Mouse (Mus musculus) heart, adult 8-10 months (tissue): Measurements from ENCODE around the gene Hmgn1. TPM values are rescaled to one million over a fixed set of nuclear protein-coding genes. Genes with fewer than 3 reads are reported as not detected.
"Not testable (repeated sequence)": the region's sequence is repeated elsewhere in the genome, so short reads cannot be mapped to it uniquely, and the experiment has no call there.

Experiments
- DNase-seq: peaks from one replicate; pipeline ENCODE4 v3.0.0; 2022; ENCODE audit warnings: low spot score
- total RNA-seq, 4 experiments: library from RNA; stranded (reverse); gene quantifications; 2 replicates each; pipeline ENCODE4 v1.2.4; 2022

Hmgn1 gene
- 10 to 100 TPM; 40.6 to 57.8 (median 43.0) TPM for total RNA-seq

- DNase-seq, result peak; percentile 94
Observed at GRCm38 (mm10) chr16:96127657-96128344, at the start of gene Hmgn1. TSS of gene Hmgn1 (minus strand) at chr16:96127729.

GRCm38 (mm10) chr16:96175399-96175798 is 47.9 kb upstream of the Hmgn1 start:
- DNase-seq, result no peak

GRCm38 (mm10) chr16:96173648-96174047 is 46.1 kb upstream of the Hmgn1 start:
- DNase-seq, result no peak

- no peak for DNase-seq
Observed at GRCm38 (mm10) chr16:96168837-96169236, 41.3 kb upstream of the Hmgn1 start.

- DNase-seq, result no peak
Observed at GRCm38 (mm10) chr16:96165723-96166264, 38.3 kb upstream of the Hmgn1 start.

GRCm38 (mm10) chr16:96161336-96161735 is 33.8 kb upstream of the Hmgn1 start:
- no peak for DNase-seq

- no peak for DNase-seq
Observed at GRCm38 (mm10) chr16:96160927-96161326, 33.4 kb upstream of the Hmgn1 start.

GRCm38 (mm10) chr16:96159794-96160346 is 32.3 kb upstream of the Hmgn1 start:
- no peak for DNase-seq

GRCm38 (mm10) chr16:96159091-96159731 is 31.7 kb upstream of the Hmgn1 start:
- DNase-seq, result peak; percentile 35

GRCm38 (mm10) chr16:96158511-96159080 is 31.1 kb upstream of the Hmgn1 start:
- no peak for DNase-seq

- DNase-seq, result peak; percentile 12
Observed at GRCm38 (mm10) chr16:96157171-96157570, 29.6 kb upstream of the Hmgn1 start.

GRCm38 (mm10) chr16:96156019-96156418 is 28.5 kb upstream of the Hmgn1 start:
- DNase-seq, result peak; percentile 13

- no peak for DNase-seq
Observed at GRCm38 (mm10) chr16:96154476-96154875, 26.9 kb upstream of the Hmgn1 start.

GRCm38 (mm10) chr16:96151551-96151950 is 24.0 kb upstream of the Hmgn1 start:
- peak; percentile 58 for DNase-seq

- DNase-seq, result no peak
Observed at GRCm38 (mm10) chr16:96150995-96151394, 23.5 kb upstream of the Hmgn1 start.

- DNase-seq, result no peak
Observed at GRCm38 (mm10) chr16:96149311-96149710, 21.8 kb upstream of the Hmgn1 start.

- no peak for DNase-seq
Observed at GRCm38 (mm10) chr16:96148834-96149233, 21.3 kb upstream of the Hmgn1 start.

- no peak for DNase-seq
Observed at GRCm38 (mm10) chr16:96145814-96146213, 18.3 kb upstream of the Hmgn1 start.

- DNase-seq, result peak; percentile 99
Observed at GRCm38 (mm10) chr16:96145110-96145800, 17.7 kb upstream of the Hmgn1 start, which contains the start of gene Wrb. TSS of gene Wrb (plus strand) at chr16:96145407.

GRCm38 (mm10) chr16:96144748-96145109 is 17.2 kb upstream of the Hmgn1 start:
- DNase-seq, result not testable (repeated sequence)

GRCm38 (mm10) chr16:96128466-96128865 is 937 bp upstream of the Hmgn1 start:
- no peak for DNase-seq

- DNase-seq, result no peak
Observed at GRCm38 (mm10) chr16:96127288-96127656, 257 bp downstream of the Hmgn1 start.
